Mouse (Mus musculus) layer of hippocampus, adult 11-12 months (tissue): ENCODE data around the gene Gm48552.

ENCODE experiments used
- DNase-seq: peaks from one replicate; pipeline ENCODE4 v3.0.0; 2022; ENCODE audit warnings: low spot score

The Gm48552 gene

GRCm38 (mm10) chr10:81388505-81389055, at the start of gene Gm48552:
Gm48552 (plus strand) TSS chr10:81389005.
- no peak for DNase-seq

DNA sequence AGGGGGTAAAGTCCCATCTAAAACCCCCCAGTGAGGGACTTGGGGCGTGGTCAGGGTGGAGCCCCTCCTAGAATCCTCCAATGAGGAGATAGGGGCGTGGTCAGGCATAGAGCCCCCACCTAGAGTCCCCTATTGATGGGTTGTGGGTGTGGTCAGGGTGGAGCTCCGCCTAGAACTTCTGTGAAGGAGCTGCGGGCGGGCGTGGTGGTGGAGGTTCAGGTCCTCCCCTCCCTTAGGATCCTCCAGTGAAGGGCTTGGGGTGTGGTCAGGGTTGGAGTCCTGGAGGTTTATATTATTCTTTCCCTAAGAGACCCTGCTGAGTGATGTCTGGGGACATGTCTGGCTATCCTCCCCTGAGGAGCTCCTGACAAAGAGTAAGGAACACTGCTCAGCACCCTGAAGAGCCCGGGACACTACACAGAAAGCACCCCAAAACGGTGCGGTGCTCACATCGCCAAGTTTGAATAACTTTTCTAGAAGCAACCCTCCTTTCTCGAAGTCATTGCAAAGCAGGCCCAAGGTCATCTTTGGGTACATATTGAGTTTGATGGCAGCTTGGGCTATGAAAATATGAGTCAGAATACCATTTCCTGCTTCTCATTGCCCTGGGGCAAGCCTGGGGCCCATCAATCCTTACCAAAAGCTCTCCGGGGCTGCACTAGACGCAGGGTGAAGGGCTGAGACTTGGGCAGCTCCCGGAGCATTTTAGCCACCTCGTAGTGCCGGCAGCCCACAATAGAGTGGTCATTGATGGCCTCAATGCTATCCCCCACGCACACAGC, 48.1 kb upstream of the Gm48552 start:
- DNase-seq, result no peak

- no peak for DNase-seq
These were observed 47.4 kb upstream of the Gm48552 start for GRCm38 (mm10) chr10:81341333-81341949.

DNA sequence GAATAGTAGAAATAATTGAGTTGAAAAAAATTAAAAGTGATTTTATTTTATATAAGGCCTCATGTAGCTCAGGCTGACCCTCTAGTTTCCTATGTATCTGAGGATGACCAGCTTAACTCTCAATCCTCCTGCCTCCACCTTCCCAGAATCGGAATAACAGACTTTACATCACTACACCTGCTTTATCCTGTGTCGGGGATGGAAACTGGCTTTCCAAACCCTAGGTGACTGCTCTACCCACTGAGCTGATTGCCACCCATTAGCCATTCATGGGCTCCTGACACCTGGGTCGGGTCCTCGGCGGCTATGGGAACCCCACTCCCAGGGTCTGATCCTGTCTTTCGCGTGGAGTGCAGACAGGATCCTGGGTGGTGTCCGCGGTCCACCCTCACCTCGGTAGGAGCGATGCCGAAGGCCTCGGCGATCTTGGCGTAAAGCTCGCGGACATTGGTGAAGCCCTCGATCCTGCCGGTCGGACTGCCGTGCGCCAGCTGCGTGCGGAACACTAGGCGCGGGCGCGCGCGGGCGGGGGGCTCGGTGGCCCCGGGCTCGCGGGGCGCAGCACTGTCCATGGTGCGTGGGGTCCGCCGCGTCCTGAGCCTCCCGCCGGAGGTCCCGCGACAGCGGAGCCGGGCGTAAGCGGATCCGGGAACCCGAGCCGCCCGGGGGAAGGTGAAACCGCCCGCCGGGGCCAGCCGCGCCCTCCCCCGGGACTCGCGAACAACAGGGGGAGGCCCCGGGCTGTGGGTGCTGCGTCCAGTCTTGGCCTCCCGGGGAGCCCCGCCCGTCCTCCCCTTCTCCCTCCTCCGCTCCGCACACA, 45.9 kb upstream of the Gm48552 start, which contains the start of gene Gipc3:
Gipc3 (minus strand) TSS at position 581 of the 820 bp plus-strand sequence.
- no peak for DNase-seq

GRCm38 (mm10) chr10:81344421-81345161, 44.2 kb upstream of the Gm48552 start:
- DNase-seq, result no peak

- DNase-seq, result no peak
These were observed 43.7 kb upstream of the Gm48552 start for GRCm38 (mm10) chr10:81345162-81345534.

DNA sequence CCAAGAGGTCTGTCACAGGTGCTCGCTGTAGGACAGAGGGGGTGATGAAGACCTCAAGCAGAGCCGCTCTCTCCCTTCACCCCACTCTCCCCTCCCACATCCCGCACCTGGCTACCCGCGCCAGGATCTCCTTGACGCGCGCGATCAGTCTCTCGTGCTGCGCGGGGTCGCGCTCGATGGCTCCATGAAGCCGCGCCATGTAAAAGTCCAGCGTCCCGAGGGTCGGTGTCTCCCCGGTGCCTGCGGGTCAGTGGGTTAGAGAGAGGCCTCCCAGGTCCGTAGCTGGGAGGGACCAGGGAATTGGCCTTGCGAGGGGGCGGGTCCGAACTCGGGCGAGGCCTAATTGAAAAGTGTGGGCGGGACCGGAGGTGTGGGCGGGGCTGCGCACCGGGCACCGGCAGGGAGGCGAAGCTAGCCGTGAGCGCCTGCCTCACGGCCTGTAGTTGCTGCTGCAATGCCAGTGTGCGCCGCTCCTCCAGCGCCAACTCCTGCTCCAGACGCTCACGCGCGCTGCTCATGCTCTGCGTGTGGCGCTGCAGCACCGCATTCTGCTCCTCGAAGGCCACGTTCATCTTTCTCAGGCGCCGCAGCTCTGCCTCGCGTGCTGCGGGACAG, 42.2 kb upstream of the Gm48552 start:
- DNase-seq, result no peak

GRCm38 (mm10) chr10:81349146-81349545, 39.7 kb upstream of the Gm48552 start:
- no peak for DNase-seq

DNA sequence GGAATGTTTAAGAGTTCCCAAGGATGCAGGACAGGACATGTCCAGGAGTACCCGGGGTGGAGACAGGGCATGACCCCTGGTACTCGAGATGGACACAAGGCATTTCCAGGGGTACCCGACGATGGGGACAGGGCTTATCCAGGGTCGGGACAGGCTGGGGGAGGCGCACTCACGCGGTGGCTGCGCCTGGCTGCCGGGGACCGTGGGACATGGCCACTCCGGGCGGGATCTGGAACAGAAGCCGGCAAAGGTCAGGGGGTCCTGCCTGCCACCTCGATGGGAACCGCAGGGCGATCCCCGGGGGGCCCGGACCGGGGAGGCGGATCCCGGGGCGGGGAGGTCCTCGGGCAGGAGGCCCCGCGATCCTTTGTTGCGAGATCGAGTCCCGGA, 38.8 kb upstream of the Gm48552 start:
- DNase-seq, result no peak

DNA sequence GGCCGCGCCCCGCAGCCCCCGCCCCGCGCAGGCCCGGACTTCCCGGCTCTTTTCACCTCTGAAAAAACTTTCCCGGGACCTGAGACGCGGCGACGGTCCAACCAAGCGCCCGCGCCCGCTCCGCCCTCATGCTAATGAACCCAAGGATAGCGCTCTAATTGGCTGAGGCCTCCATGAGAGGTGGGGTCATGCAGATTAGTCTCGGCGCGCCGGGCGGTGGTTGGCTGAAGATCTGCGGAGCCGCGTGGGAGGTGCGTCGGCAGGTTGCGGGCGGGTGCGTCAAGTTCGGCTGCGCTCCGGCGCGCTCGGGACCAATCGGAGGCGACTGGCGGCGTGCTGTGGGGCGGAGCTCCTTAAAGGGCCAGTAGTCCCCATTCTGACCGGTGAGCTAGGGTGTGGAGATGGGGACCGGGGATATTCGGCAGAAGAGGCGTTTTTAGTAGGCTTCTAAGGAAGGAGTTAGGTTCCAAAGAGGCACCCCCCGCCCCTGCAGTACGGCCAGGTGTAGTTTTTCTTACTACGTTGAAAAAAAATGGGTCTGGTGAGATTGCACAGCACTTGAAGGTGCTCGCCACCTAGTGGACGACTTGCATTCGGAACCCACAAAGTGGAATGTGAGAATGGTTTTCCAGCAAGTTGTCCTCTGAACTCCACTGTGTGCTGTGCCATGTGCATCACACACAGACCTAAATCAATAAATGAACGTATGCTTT, 38.3 kb upstream of the Gm48552 start, which contains the start of gene Hmg20b:
Hmg20b (minus strand) TSS at position 130 of the 713 bp plus-strand sequence.
- peak; percentile 100 for DNase-seq

DNA sequence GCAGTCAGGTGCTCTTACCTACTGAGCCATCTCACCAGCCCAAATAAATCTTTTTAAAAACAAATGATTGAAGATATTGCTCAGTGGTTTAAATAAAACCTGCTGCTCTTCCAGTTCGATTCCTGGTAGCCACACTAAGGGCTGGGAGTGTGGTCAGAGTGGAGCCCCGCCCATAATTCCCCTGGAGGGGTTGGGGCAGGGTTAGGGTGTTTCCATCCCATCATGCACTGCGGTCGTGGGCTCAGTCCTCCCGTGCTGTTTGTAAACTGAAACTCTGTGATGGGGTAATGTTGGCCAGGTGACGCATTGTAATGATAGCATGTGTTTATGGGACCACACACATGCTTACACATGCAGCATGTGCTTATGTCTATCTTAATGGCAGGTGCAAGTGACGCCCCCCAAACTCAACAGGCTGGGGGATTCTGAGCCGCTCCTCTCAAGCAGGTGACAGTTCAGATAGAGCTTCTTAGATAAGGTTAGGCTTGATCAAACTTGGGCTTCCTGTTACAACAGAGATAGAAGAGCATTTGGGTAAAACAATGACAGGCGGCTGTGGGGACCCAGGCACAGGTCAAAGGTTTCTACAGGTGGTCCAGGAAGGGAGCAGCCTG, 37.0 kb upstream of the Gm48552 start:
- DNase-seq, result no peak

- DNase-seq, result no peak
These were observed 33.9 kb upstream of the Gm48552 start for GRCm38 (mm10) chr10:81354738-81355477.

GRCm38 (mm10) chr10:81355533-81355932, 33.3 kb upstream of the Gm48552 start:
- DNase-seq, result no peak

GRCm38 (mm10) chr10:81356352-81356990, 32.3 kb upstream of the Gm48552 start:
- no peak for DNase-seq

GRCm38 (mm10) chr10:81356991-81357844, 31.6 kb upstream of the Gm48552 start, which contains the start of gene Mfsd12:
Mfsd12 (plus strand) TSS chr10:81357491.
- DNase-seq, result peak; percentile 92

DNA sequence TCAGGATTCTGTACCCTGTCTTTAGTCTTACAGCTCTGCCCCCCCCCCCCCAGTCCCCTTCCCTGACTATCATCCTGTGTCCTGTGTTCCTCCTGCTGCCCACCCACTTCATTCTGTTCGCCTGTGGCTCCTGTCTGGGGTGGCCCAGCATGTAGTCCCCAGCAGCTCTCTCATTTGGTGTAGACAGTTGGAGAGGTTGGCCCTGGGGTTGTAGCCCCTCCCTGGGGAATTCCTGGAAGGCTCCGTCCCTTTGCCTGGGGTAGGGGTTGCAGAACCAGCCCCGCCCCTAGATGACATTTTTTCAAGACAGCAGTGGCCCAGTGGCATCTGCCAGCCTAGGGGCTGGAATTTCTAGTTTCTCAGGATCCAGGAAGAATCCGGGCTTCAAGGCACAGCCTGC, 30.6 kb upstream of the Gm48552 start:
- no peak for DNase-seq

GRCm38 (mm10) chr10:81358841-81359240, 30.0 kb upstream of the Gm48552 start:
- no peak for DNase-seq

DNA sequence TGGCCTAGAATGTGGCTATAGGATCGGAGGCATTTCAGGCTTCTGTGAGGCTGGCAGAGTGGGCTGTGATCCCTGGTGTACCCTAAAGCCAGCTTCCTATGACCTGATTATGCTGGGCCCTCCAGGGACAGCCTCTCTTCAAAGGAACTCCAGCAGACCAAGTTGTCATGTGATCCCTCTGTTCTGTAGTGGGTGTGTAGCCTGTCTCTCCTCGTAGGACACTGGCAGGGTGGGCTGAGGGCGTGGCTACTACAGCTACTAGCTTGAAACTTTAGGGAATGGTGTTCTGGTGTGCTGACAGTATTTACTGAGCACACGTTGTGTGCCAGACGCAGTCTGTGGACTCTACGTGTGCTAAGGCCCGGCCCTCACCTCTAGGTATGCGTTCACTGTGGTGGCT, 28.1 kb upstream of the Gm48552 start:
- no peak for DNase-seq
